Mouse (Mus musculus) megakaryocyte, embryonic 14.5 days (primary cell): ENCODE results near the gene Ppfia4.

ENCODE experiments used
- FLI1 ChIP-seq: IDR thresholded peaks from 2 replicates; pipeline ENCODE4 v1.6.1; 2012; ENCODE audit warnings: low read length, inconsistent platforms, mixed read lengths
- GATA1 ChIP-seq: IDR thresholded peaks from 3 replicates; pipeline ENCODE4 v1.6.1; 2012; ENCODE audit warnings: mixed read lengths, low read length, inconsistent platforms, borderline replicate concordance

GRCm38 (mm10) chr1:134336958-134337710 lies 4.4 kb upstream of the Ppfia4 start:
- TF ChIP-seq GATA1: no peak
- TF ChIP-seq FLI1: no peak
